Mouse (Mus musculus) embryonic facial prominence, embryonic 11.5 days (tissue): ENCODE measurements around the gene Got1. TPM values are rescaled to one million over a fixed set of nuclear protein-coding genes. Genes with fewer than 3 reads are reported as not detected.

Experiments used
- ATAC-seq: fragments of 200-750 bp; cut with Nextera tagmentation; replicated peaks from 2 replicates; pipeline ENCODE4 v1.8.0; 2017; ENCODE audit warnings: low read depth; ENCODE audit not compliant: insufficient number of reproducible peaks, low FRiP score, low TSS enrichment
- DNase-seq: peaks from one replicate; pipeline ENCODE4 v3.0.0-alpha.2; 2015; ENCODE audit warnings: low spot score
- H3K27ac ChIP-seq: fragments of 300-500 bp; sonication (generic); replicated peaks from 2 replicates; pipeline ENCODE4 v1.5.1; 2014; ENCODE audit warnings: mild to moderate bottlenecking, low read depth, low read length, control low read depth
- H3K27me3 ChIP-seq: fragments of 300-500 bp; sonication (generic); 2 replicates; pipeline ENCODE4 v1.6.1; 2014; ENCODE audit warnings: mild to moderate bottlenecking, low read length, moderate library complexity, mixed read lengths; ENCODE audit not compliant: control insufficient read depth, insufficient read depth
- H3K36me3 ChIP-seq: fragments of 300-500 bp; sonication (generic); replicated peaks from 2 replicates; pipeline ENCODE4 v1.6.1; 2014; ENCODE audit warnings: low read depth, mild to moderate bottlenecking, low read length, moderate library complexity, mixed read lengths; ENCODE audit not compliant: control insufficient read depth, insufficient read depth
- H3K4me1 ChIP-seq: fragments of 300-500 bp; sonication (generic); 2 replicates; pipeline ENCODE4 v1.6.1; 2014; ENCODE audit warnings: low read length, mixed read lengths; ENCODE audit not compliant: control insufficient read depth, insufficient read depth
- H3K4me2 ChIP-seq: fragments of 300-500 bp; sonication (generic); 2 replicates; pipeline ENCODE4 v1.6.1; 2014; ENCODE audit warnings: low read depth, mild to moderate bottlenecking, control low read depth, low read length, moderate library complexity
- H3K4me3 ChIP-seq: fragments of 300-500 bp; sonication (generic); 2 replicates; pipeline ENCODE4 v1.5.1; 2014; ENCODE audit warnings: low read depth, low read length, control low read depth
- H3K9ac ChIP-seq: fragments of 300-500 bp; sonication (generic); replicated peaks from 2 replicates; pipeline ENCODE4 v1.6.1; 2014; ENCODE audit warnings: mild to moderate bottlenecking, control low read depth, low read length
- H3K9me3 ChIP-seq: fragments of 300-500 bp; sonication (generic); replicated peaks from 2 replicates; pipeline ENCODE4 v1.6.1; 2016; ENCODE audit warnings: mild to moderate bottlenecking, low read length, inconsistent platforms, mixed read lengths; ENCODE audit not compliant: control insufficient read depth
- WGBS: fragments of 180-500 bp; shearing (Covaris S2); extraction: QIAGEN DNeasy Blood & Tissue Kit; methylation state at CpG from one replicate; pipeline ENCODE4 v1.1.7; 2014; 5-methylcytosine and 5-hydroxymethylcytosine counted together
- polyA plus RNA-seq: library from polyadenylated mRNA; unstranded; fragments of >200 nt; fragmentation: Nextera tagmentation; extraction: Ambion mirVana; gene quantifications from 2 replicates; pipeline ENCODE4 v1.2.1, GENCODE M21; 2014

Got1 gene
- polyA plus RNA-seq, 1 experiment from 2014 or later = 46.3 TPM

DNA sequence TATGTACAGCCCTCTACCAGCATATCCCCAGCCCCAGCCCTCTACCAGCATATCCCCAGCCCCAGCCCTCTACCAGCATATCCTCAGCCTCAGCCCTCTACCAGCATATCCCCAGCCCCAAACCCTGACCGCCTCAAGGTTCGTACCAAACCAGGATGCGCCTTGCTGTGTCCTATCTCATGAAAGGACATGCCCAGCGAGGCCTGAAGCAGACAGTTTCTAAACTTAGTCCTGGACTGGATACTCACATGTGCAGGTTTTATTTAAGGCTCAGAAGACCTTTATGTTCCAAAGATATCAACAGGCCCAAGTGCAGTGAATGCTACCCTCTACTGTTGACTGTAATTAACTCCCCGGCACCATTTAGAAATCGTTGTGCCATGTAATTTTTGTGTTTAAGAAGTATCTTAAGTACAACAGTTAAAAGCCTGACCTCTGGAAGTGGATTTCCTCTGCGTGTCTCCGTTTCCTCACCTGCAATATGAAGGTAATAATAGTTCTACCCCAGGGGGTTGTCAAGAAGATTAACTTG is 3.7 kb upstream of the Got1 start:
- H3K9me3 ChIP-seq = no peaks in the 10 kb centered on the region
- H3K36me3 ChIP-seq = no peaks in the 10 kb centered on the region
- WGBS = 80% methylated on average over 8 of the region's 8 CpGs
- DNase-seq = no peak
- ATAC-seq = no peak
- no peak overlapping the region for H3K4me3 ChIP-seq
- H3K4me1 ChIP-seq = peaks cover 2% of the 10 kb centered on the region; the same call in 1 of the 2 replicates
- no peaks in the 10 kb centered on the region for H3K27me3 ChIP-seq
- no peak overlapping the region for H3K9ac ChIP-seq
- no peak overlapping the region for H3K4me2 ChIP-seq
- H3K27ac ChIP-seq = no peak overlapping the region

DNA sequence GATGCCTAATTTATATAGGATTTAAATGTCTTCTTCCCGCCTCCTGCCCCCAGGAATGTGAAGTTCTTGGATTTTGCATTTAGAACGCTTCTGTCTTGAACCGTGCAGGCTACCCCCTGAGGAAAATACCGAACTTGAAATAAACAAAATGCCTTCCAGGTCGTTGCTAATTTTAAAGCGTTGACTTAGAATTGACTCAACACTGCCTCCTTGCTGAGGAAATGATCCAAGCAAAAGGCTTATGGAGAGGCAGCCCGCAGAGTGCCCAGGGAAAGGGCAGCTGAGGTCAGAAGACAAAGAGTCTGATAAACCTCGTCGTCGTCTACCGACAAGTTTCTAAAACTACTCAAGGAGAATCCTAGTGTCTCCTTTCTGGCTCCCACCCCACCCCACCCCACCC is 2.7 kb upstream of the Got1 start:
- peaks cover 2% of the 10 kb centered on the region; the same call in 1 of the 2 replicates for H3K4me1 ChIP-seq
- no peak overlapping the region for H3K4me2 ChIP-seq
- no peak overlapping the region for H3K4me3 ChIP-seq
- no peaks in the 10 kb centered on the region for H3K9me3 ChIP-seq
- H3K27ac ChIP-seq = no peak overlapping the region
- peak; percentile 21 for DNase-seq
- no peaks in the 10 kb centered on the region for H3K36me3 ChIP-seq
- ATAC-seq = no peak
- no peaks in the 10 kb centered on the region for H3K27me3 ChIP-seq
- 12% methylated on average over 11 of the region's 11 CpGs for WGBS
- no peak overlapping the region for H3K9ac ChIP-seq

DNA sequence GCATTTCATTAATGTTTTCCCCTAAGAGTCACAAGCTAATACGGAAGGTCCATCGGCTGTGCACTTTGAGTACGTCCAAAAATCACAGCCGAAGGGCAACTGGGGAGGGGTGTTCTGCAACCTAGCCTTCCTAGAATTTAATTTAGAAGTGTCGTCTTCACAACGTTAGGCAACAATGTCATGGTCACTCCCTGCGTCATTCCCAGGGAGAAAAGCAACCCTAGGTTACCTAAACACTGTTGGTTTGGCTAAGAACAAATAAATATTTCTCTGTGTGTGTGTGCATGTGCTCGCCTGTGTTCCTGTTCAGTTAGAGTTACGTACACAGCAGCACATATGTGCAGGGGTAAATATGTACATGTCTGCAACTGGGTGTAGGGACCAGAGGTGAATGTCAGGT is 1.6 kb upstream of the Got1 start:
- 88% methylated on average over 9 of the region's 9 CpGs for WGBS
- DNase-seq (no peak), ATAC-seq (no peak)
- Histone ChIP-seq H3K27ac (no peak overlapping the region), H3K9ac (no peak overlapping the region), H3K4me3 (no peak overlapping the region), H3K4me1 (peaks cover 2% of the 10 kb centered on the region; the same call in 1 of the 2 replicates), H3K36me3 (no peaks in the 10 kb centered on the region), H3K9me3 (no peaks in the 10 kb centered on the region), H3K4me2 (no peak overlapping the region), H3K27me3 (no peaks in the 10 kb centered on the region)

DNA sequence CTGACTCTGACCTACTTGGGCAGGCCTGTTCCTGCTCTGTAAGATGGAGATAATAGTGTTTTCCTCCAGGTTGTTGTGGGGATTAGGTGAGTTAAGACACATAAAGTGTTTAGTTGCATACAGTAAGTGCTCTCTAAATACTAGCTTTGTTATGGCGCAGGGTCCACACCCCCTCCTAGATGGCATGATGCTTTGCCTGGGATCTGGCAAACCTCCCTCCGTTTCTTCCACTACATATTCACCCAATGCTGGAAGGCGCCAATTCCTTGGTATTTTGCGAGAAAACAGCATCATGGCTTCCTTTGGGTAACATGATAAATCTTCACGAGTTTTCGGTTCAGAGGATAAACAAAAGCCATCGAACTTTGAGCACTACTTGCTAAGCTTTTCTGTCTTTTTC is 1.2 kb upstream of the Got1 start:
- no peak overlapping the region for H3K4me2 ChIP-seq
- H3K4me1 ChIP-seq = peaks cover 2% of the 10 kb centered on the region; the same call in 1 of the 2 replicates
- no peak overlapping the region for H3K27ac ChIP-seq
- H3K9me3 ChIP-seq = no peaks in the 10 kb centered on the region
- H3K36me3 ChIP-seq = no peaks in the 10 kb centered on the region
- no peaks in the 10 kb centered on the region for H3K27me3 ChIP-seq
- WGBS = 89% methylated on average over 7 of the region's 7 CpGs
- H3K4me3 ChIP-seq = 0 out of 2 replicates have a peak overlapping the region, but pooled peaks have one; percentile 74
- H3K9ac ChIP-seq = no peak overlapping the region
- no peak for ATAC-seq
- no peak for DNase-seq

DNA sequence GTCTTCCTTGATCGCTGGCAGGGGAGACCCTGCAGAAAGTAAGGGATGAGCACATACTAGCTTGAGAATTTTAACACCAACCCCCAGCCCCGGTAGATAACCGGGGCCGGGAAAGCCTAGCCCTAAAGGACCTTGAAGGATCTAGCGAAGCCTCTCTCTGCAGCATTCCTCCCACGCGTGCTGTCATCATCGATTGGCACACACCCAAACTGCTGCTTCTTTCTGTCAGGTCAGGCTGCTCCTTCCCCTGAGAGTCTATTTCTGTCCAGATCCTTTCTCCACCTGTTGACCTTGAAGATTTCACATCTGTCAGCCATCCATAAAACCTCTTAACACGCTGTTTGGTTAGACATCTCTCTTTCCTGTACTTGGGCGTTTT is 688 bp upstream of the Got1 start:
- peak overlapping the region; percentile 59 for H3K4me2 ChIP-seq
- peaks cover 2% of the 10 kb centered on the region; the same call in 1 of the 2 replicates for H3K4me1 ChIP-seq
- 22% methylated on average over 10 of the region's 10 CpGs for WGBS
- H3K27me3 ChIP-seq = no peaks in the 10 kb centered on the region
- ATAC-seq (0 out of 2 replicates have a peak, but pooled peaks have one; percentile 2), DNase-seq (no peak)
- H3K4me3 ChIP-seq = peak overlapping the region; percentile 74
- no peaks in the 10 kb centered on the region for H3K9me3 ChIP-seq
- no peaks in the 10 kb centered on the region for H3K36me3 ChIP-seq
- H3K9ac ChIP-seq = peak overlapping the region; percentile 73
- H3K27ac ChIP-seq = no peak overlapping the region

DNA sequence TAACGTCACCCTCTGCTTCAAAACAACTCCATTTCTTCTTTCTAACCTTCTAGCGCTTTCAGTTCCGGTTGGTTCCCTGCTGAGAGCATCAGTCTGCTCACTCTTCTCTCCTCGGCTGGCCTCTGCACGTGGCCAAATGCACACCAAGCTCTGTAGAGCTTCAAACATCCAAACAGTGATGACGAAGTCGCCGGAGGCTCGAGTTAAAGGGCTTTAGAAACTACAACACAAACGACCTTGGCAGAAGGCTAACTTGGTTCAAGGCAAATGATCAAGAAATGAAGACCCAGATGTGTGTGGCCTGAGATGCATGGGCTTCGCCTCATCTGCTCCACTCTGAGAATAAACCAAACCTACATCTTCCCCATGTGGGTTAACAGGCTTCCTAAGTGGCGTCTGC is 854 bp downstream of the Got1 start:
- no peak for ATAC-seq

DNA sequence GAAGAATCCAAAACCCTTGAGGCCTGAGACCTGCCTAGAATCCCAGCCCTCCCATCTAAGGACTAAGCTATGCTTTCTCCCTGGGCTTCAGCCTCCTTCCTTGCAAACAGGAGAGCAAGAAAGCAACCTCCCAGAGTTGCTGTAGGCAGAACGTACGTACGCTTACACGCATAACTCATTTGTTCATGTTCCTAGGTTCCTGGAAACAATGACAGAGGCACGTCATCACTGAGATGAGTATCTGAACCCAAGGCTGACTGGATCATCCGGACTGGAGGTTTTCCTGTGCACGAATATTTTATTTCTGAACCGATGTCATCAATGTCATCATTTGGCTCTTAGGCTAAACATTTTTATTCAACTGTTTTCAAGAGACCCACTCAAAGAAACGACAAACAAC is 2.4 kb downstream of the Got1 start:
- Histone ChIP-seq H3K4me1 (peaks cover 2% of the 10 kb centered on the region; the same call in 1 of the 2 replicates), H3K36me3 (no peaks in the 10 kb centered on the region), H3K27me3 (no peaks in the 10 kb centered on the region), H3K4me2 (no peak overlapping the region), H3K27ac (no peak overlapping the region), H3K4me3 (no peak overlapping the region), H3K9me3 (no peaks in the 10 kb centered on the region), H3K9ac (no peak overlapping the region)
- DNase-seq (no peak), ATAC-seq (no peak)
- WGBS = 87% methylated on average over 9 of the region's 9 CpGs

More for the DNA sequence above, 854 bp downstream of the Got1 start:
- H3K4me1 ChIP-seq = peaks cover 2% of the 10 kb centered on the region; the same call in 1 of the 2 replicates
- H3K9ac ChIP-seq = peak overlapping the region; percentile 69
- H3K36me3 ChIP-seq = no peaks in the 10 kb centered on the region
- no peaks in the 10 kb centered on the region for H3K9me3 ChIP-seq
- 10% methylated on average over 12 of the region's 12 CpGs for WGBS
- H3K4me3 ChIP-seq = peak overlapping the region; percentile 74
- H3K4me2 ChIP-seq = peak overlapping the region; percentile 73
- no peaks in the 10 kb centered on the region for H3K27me3 ChIP-seq
- DNase-seq = no peak
- H3K27ac ChIP-seq = no peak overlapping the region

DNA sequence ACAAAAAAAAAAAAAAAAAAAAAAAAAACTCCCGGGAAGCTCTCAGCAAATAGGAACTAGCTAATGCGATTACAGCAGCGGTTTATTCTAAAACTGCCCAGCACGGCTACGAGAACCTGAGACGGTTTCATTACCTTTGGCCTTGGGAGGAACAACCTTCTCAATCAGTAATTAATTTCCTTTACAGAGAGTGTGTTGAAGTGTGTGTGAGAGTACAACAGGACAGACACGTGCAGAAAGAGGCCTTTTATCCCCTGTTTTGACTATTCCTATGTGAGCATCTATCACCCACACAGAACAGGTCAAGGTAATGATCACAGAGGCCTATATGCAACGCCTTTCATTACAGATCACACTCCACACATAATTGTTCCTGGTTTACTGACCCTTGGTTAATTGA is 3.0 kb downstream of the Got1 start:
- Histone ChIP-seq H3K36me3 (no peaks in the 10 kb centered on the region), H3K4me3 (no peak overlapping the region), H3K27ac (no peak overlapping the region), H3K9me3 (no peaks in the 10 kb centered on the region), H3K4me1 (peaks cover 2% of the 10 kb centered on the region; the same call in 1 of the 2 replicates), H3K4me2 (no peak overlapping the region), H3K27me3 (no peaks in the 10 kb centered on the region), H3K9ac (no peak overlapping the region)
- ATAC-seq (no peak), DNase-seq (no peak)
- WGBS = 45% methylated on average over 8 of the region's 8 CpGs
